Mouse (Mus musculus): ENCODE results near the gene Erp27. TPM values are rescaled to one million over a fixed set of nuclear protein-coding genes. Genes with fewer than 3 reads are reported as not detected.

Erp27 gene
- total RNA-seq, 2 experiments from 2014 or later: 0.26 TPM; not detected in 1

DNA sequence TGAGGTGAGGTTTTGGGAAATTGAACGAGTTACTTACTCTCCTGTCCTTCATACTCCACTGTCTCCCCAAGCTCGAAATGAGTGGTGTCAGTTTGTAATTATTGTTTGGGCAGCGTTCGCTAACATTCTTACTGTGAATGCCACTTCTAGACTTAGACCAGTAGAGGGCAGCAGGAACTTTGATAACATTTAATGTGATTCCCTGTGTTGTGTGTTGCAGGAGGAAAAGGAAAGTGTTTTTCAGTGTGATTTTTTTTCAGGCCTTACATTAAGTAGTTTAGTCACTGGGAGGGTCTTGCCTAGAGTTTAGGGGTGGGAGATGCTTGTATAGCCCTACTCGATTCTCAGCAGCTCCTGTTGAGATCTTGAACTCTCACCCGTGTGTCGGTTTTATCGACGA is 61.0 kb downstream of the Erp27 start:
- DNase-seq: peak in 1 of 2 experiments; percentile 29

DNA sequence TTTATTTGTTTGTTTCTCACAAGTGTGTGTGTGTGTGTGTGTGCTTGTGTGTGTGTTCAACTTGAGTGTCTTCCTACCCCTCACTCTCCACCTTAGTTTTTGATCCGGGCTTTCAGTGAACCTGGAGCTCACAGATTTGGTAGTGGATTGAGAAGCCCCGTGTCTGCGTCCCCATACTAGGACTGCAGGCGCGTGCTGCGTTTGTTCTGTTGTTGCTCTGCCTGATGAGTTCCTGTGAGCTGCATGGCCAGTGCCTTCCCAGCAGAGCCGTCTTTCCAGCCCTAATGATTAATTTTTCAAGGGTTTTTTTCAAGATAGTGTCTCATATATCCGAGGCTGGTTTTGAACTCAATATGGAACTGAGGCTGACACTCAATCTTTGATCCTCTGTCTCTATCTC is 63.6 kb downstream of the Erp27 start:
- peak in 1 of 2 experiments; percentile 6 for DNase-seq

DNA sequence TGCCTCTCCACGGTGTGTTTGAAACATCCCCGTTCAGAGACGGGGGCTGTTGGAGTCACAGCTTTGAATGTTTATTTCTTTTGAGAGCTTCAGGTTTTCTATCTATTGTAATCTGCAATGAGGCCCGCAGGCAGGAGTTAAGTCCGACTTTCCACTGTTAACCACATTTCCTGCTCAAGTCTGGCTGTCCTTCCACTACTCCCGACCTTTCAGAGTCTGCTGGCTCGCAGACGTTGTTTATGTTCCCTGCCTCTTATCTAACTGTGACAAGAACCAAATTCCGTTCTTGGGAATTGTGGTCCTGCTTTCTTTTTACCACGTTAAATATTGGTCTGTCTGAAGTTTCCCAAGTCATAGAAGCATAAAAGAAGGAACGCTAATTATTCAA is 64.1 kb downstream of the Erp27 start:
- DNase-seq: peak; percentile 30 to 38

Other genes starting within 250 kb of the Erp27 start
- gene Gucy2c, start 140.4 kb downstream of the Erp27 start, total RNA-seq (2021): not detected
- gene Hist4h4, start 117.8 kb downstream of the Erp27 start, total RNA-seq (2021): 10 to 100 TPM; 11.3 to 12.3 TPM
- 100 to 1,000 TPM; 173 to 208 TPM for gene H2afj, start 113.9 kb downstream of the Erp27 start, total RNA-seq (2021)
- 1 to 10 TPM in 1 of 2 experiments, under 1 TPM in 1; 0.43 to 1.2 TPM for gene BC049715, start 94.6 kb downstream of the Erp27 start, total RNA-seq (2021)
- 10 to 100 TPM; 77.0 to 78.2 TPM for gene Wbp11, start 93.9 kb downstream of the Erp27 start, total RNA-seq (2021)
- under 1 TPM in 1 of 2 experiments, not detected in 1; 0.20 TPM for gene Smco3, start 86.7 kb downstream of the Erp27 start, total RNA-seq (2021)
- 1 to 10 TPM; 3.6 to 6.0 TPM for gene Art4, start 64.4 kb downstream of the Erp27 start, total RNA-seq (2021)
- 100 to 1,000 TPM; 136 to 192 TPM for gene Mgp, start 46.4 kb downstream of the Erp27 start, total RNA-seq (2021)
- not detected for gene Pde6h, start 1.7 kb upstream of the Erp27 start, total RNA-seq (2021)
- gene Arhgdib, start 19.7 kb upstream of the Erp27 start, total RNA-seq (2021): 10 to 100 TPM; 20.4 to 24.2 TPM
- 100 to 1,000 TPM; 144 to 165 TPM for gene Rerg, start 248.3 kb upstream of the Erp27 start, total RNA-seq (2021)